Mouse (Mus musculus): Measurements from ENCODE around the gene Erich3. TPM values are rescaled to one million over a fixed set of nuclear protein-coding genes. Genes with fewer than 3 reads are reported as not detected.

The Erich3 gene
- polyA plus RNA-seq, 1 experiment from 2014 or later, result not detected

- no peak for ATAC-seq
- H3K4me2 ChIP-seq (ENCODE audit: low read depth, low read length), result no peak overlapping the region
- H3K4me3 ChIP-seq (ENCODE audit: low read length), result no peak overlapping the region
- no peak overlapping the region for H3K27ac ChIP-seq (ENCODE audit: low read length)
- H3K27me3 ChIP-seq (replicated peaks; ENCODE audit: control insufficient read depth, insufficient read depth, low read length), result no peaks in the 10 kb centered on the region
- no peaks in the 10 kb centered on the region for H3K9me3 ChIP-seq (ENCODE audit: control insufficient read depth, low read length)
- no peaks in the 10 kb centered on the region for H3K36me3 ChIP-seq (ENCODE audit: control insufficient read depth, insufficient read depth, low read length)
- H3K9ac ChIP-seq (ENCODE audit: low read depth, low read length), result no peak overlapping the region
- WGBS, result 75% methylated on average over 20 of the region's 20 CpGs
- H3K4me1 ChIP-seq (ENCODE audit: control insufficient read depth, insufficient read depth, low read length), result no peaks in the 10 kb centered on the region
Observed at GRCm38 (mm10) chr3:154649411-154650285, 14.0 kb upstream of the Erich3 start.

- Histone ChIP-seq H3K27me3 (replicated peaks; ENCODE audit: control insufficient read depth, insufficient read depth, low read length) (no peaks in the 10 kb centered on the region), H3K9me3 (ENCODE audit: control insufficient read depth, low read length) (no peaks in the 10 kb centered on the region), H3K27ac (ENCODE audit: low read length) (no peak overlapping the region), H3K9ac (ENCODE audit: low read depth, low read length) (no peak overlapping the region), H3K4me2 (ENCODE audit: low read depth, low read length) (no peak overlapping the region), H3K4me1 (ENCODE audit: control insufficient read depth, insufficient read depth, low read length) (no peaks in the 10 kb centered on the region), H3K36me3 (ENCODE audit: control insufficient read depth, insufficient read depth, low read length) (no peaks in the 10 kb centered on the region), H3K4me3 (ENCODE audit: low read length) (no peak overlapping the region)
- 81% methylated on average over 10 of the region's 10 CpGs for WGBS
- no peak for ATAC-seq
Observed at GRCm38 (mm10) chr3:154651192-154651821, 12.4 kb upstream of the Erich3 start.

GRCm38 (mm10) chr3:154652581-154653420, 10.9 kb upstream of the Erich3 start:
- ATAC-seq, result peak; percentile 64; the same call in 1 of the 2 replicates
- no peaks in the 10 kb centered on the region for H3K9me3 ChIP-seq (ENCODE audit: control insufficient read depth, low read length)
- 45% methylated on average over 24 of the region's 24 CpGs for WGBS
- H3K36me3 ChIP-seq (ENCODE audit: control insufficient read depth, insufficient read depth, low read length), result no peaks in the 10 kb centered on the region
- no peak overlapping the region for H3K27ac ChIP-seq (ENCODE audit: low read length)
- no peaks in the 10 kb centered on the region for H3K27me3 ChIP-seq (replicated peaks; ENCODE audit: control insufficient read depth, insufficient read depth, low read length)
- no peak overlapping the region for H3K4me2 ChIP-seq (ENCODE audit: low read depth, low read length)
- H3K4me3 ChIP-seq (ENCODE audit: low read length), result no peak overlapping the region
- no peaks in the 10 kb centered on the region for H3K4me1 ChIP-seq (ENCODE audit: control insufficient read depth, insufficient read depth, low read length)
- H3K9ac ChIP-seq (ENCODE audit: low read depth, low read length), result no peak overlapping the region

- Histone ChIP-seq H3K36me3 (ENCODE audit: control insufficient read depth, insufficient read depth, low read length) (no peaks in the 10 kb centered on the region), H3K27me3 (replicated peaks; ENCODE audit: control insufficient read depth, insufficient read depth, low read length) (no peaks in the 10 kb centered on the region), H3K4me3 (ENCODE audit: low read length) (no peak overlapping the region), H3K27ac (ENCODE audit: low read length) (no peak overlapping the region), H3K9me3 (ENCODE audit: control insufficient read depth, low read length) (no peaks in the 10 kb centered on the region), H3K4me1 (ENCODE audit: control insufficient read depth, insufficient read depth, low read length) (no peaks in the 10 kb centered on the region), H3K4me2 (ENCODE audit: low read depth, low read length) (no peak overlapping the region), H3K9ac (ENCODE audit: low read depth, low read length) (no peak overlapping the region)
- ATAC-seq, result no peak
- WGBS, result 59% methylated on average over 5 of the region's 5 CpGs
Observed at GRCm38 (mm10) chr3:154653454-154653853, 10.2 kb upstream of the Erich3 start.

- Histone ChIP-seq H3K4me2 (ENCODE audit: low read depth, low read length) (no peak overlapping the region), H3K36me3 (ENCODE audit: control insufficient read depth, insufficient read depth, low read length) (no peaks in the 10 kb centered on the region), H3K27me3 (replicated peaks; ENCODE audit: control insufficient read depth, insufficient read depth, low read length) (no peaks in the 10 kb centered on the region), H3K27ac (ENCODE audit: low read length) (no peak overlapping the region), H3K4me1 (ENCODE audit: control insufficient read depth, insufficient read depth, low read length) (no peaks in the 10 kb centered on the region), H3K9ac (ENCODE audit: low read depth, low read length) (no peak overlapping the region), H3K9me3 (ENCODE audit: control insufficient read depth, low read length) (no peaks in the 10 kb centered on the region), H3K4me3 (ENCODE audit: low read length) (no peak overlapping the region)
- 44% methylated on average over 6 of the region's 6 CpGs for WGBS
- ATAC-seq, result no peak
Observed at GRCm38 (mm10) chr3:154654284-154654683, 9.4 kb upstream of the Erich3 start.

- no peak overlapping the region for H3K4me2 ChIP-seq (ENCODE audit: low read depth, low read length)
- H3K27me3 ChIP-seq (replicated peaks; ENCODE audit: control insufficient read depth, insufficient read depth, low read length), result no peaks in the 10 kb centered on the region
- ATAC-seq, result no peak
- H3K36me3 ChIP-seq (ENCODE audit: control insufficient read depth, insufficient read depth, low read length), result no peaks in the 10 kb centered on the region
- H3K4me3 ChIP-seq (ENCODE audit: low read length), result no peak overlapping the region
- H3K9ac ChIP-seq (ENCODE audit: low read depth, low read length), result no peak overlapping the region
- no peaks in the 10 kb centered on the region for H3K4me1 ChIP-seq (ENCODE audit: control insufficient read depth, insufficient read depth, low read length)
- no peaks in the 10 kb centered on the region for H3K9me3 ChIP-seq (ENCODE audit: control insufficient read depth, low read length)
- WGBS, result 76% methylated on average over 12 of the region's 12 CpGs
- no peak overlapping the region for H3K27ac ChIP-seq (ENCODE audit: low read length)
Observed at GRCm38 (mm10) chr3:154654901-154655300, 8.8 kb upstream of the Erich3 start.

- no peak overlapping the region for H3K4me2 ChIP-seq (ENCODE audit: low read depth, low read length)
- H3K9me3 ChIP-seq (ENCODE audit: control insufficient read depth, low read length), result no peaks in the 10 kb centered on the region
- no peak overlapping the region for H3K9ac ChIP-seq (ENCODE audit: low read depth, low read length)
- H3K27ac ChIP-seq (ENCODE audit: low read length), result no peak overlapping the region
- no peak overlapping the region for H3K4me3 ChIP-seq (ENCODE audit: low read length)
- no peaks in the 10 kb centered on the region for H3K36me3 ChIP-seq (ENCODE audit: control insufficient read depth, insufficient read depth, low read length)
- ATAC-seq, result no peak
- H3K27me3 ChIP-seq (replicated peaks; ENCODE audit: control insufficient read depth, insufficient read depth, low read length), result no peaks in the 10 kb centered on the region
- no peaks in the 10 kb centered on the region for H3K4me1 ChIP-seq (ENCODE audit: control insufficient read depth, insufficient read depth, low read length)
- WGBS, result 89% methylated on average over 5 of the region's 5 CpGs
Observed at GRCm38 (mm10) chr3:154655711-154656110, 7.9 kb upstream of the Erich3 start.

- peaks cover 4% of the 10 kb centered on the region; the same call in 1 of the 2 replicates for H3K4me1 ChIP-seq (ENCODE audit: control insufficient read depth, insufficient read depth, low read length)
- H3K36me3 ChIP-seq (ENCODE audit: control insufficient read depth, insufficient read depth, low read length), result no peaks in the 10 kb centered on the region
- no peaks in the 10 kb centered on the region for H3K9me3 ChIP-seq (ENCODE audit: control insufficient read depth, low read length)
- 6% methylated on average over 25 of the region's 27 CpGs for WGBS
- peak overlapping the region; percentile 42 for H3K4me3 ChIP-seq (ENCODE audit: low read length)
- H3K9ac ChIP-seq (ENCODE audit: low read depth, low read length), result peak overlapping the region; percentile 33; the same call in 1 of the 2 replicates
- peaks cover 14% of the 10 kb centered on the region; the same call in 1 of the 2 replicates for H3K27me3 ChIP-seq (replicated peaks; ENCODE audit: control insufficient read depth, insufficient read depth, low read length)
- peak; percentile 81 for ATAC-seq
- H3K27ac ChIP-seq (ENCODE audit: low read length), result no peak overlapping the region
- peak overlapping the region; percentile 60 for H3K4me2 ChIP-seq (ENCODE audit: low read depth, low read length)
Observed at GRCm38 (mm10) chr3:154663976-154664581, 420 bp downstream of the Erich3 start.
